Comparison of ENCODE assay signal across 8 mouse cellular contexts in genomic region chr8:46844371-46844973, GRCm38 (mm10).
DNase-seq lines count a peak whose midpoint lies in the region; ATAC-seq and TF ChIP-seq lines count a peak whose summit lies in the region.

No protein-coding gene starts in this region.

- no peaks in the 10 kb centered on the region for H3K9me3 ChIP-seq in liver, embryonic 16.5 days (replicated peaks; ENCODE audit: control insufficient read depth, low read length)

- no peaks in the 10 kb centered on the region for H3K27me3 ChIP-seq in thymus, adult 2 months (ENCODE audit: control insufficient read depth, insufficient read depth, low read length)
- no peaks in the 10 kb centered on the region for H3K27me3 ChIP-seq in liver, embryonic 16.5 days (ENCODE audit: control insufficient read depth, insufficient read depth, low read depth, low read length)

- no peak for TF ChIP-seq POLR2A in thymus, adult 2 months (IDR thresholded peaks at IDR 0.05; ENCODE audit: control insufficient read depth, extremely low read depth, insufficient read depth, low read length, poor library complexity)

- H3K4me1 ChIP-seq in thymus, adult 2 months (replicated peaks; ENCODE audit: control insufficient read depth, insufficient read depth, low read length): peaks cover 29% of the 10 kb centered on the region
- H3K4me1 ChIP-seq in liver, embryonic 16.5 days (ENCODE audit: control insufficient read depth, low read depth, low read length): peaks cover 13% of the 10 kb centered on the region

- peak; percentile 35 to 49 for DNase-seq in heart, adult 18-20 months
- no peak for DNase-seq in heart, postnatal 25 days (ENCODE audit: low spot score)
- peak; percentile 17 for DNase-seq in thymus, adult 2 months
- no peak for DNase-seq in thymus, adult 18-20 months
- DNase-seq in thymus, postnatal 4 days: peak; percentile 39
- no peak for DNase-seq in frontal cortex, adult 2 months (ENCODE audit: extremely low spot score in 1 of 2, low spot score in 1 of 2)
- no peak for DNase-seq in adrenal gland, adult 18-20 months (ENCODE audit: low spot score in 2 of 2)

- no peak overlapping the region for H3K9ac ChIP-seq in liver, embryonic 16.5 days (ENCODE audit: low read depth, low read length)

- peak overlapping the region; percentile 18; the same call in 1 of the 2 replicates for H3K4me2 ChIP-seq in liver, embryonic 16.5 days (ENCODE audit: low read depth, low read length)

- H3K4me3 ChIP-seq in thymus, adult 2 months (ENCODE audit: control insufficient read depth, insufficient read depth, low read length): no peak overlapping the region
- no peak overlapping the region for H3K4me3 ChIP-seq in liver, embryonic 16.5 days (ENCODE audit: low read depth, low read length)

- H3K27ac ChIP-seq in thymus, adult 2 months (ENCODE audit: control insufficient read depth, insufficient read depth, low read length): peak overlapping the region; percentile 99
- peak overlapping the region; percentile 78 for H3K27ac ChIP-seq in liver, embryonic 16.5 days (ENCODE audit: low read length)

- peaks cover 10% of the 10 kb centered on the region for H3K36me3 ChIP-seq in thymus, adult 2 months (ENCODE audit: control insufficient read depth, insufficient read depth, low read length)
- peaks cover 6% of the 10 kb centered on the region; the same call in 1 of the 2 replicates for H3K36me3 ChIP-seq in liver, embryonic 16.5 days (ENCODE audit: control insufficient read depth, insufficient read depth)

- TF ChIP-seq CTCF in thymus, adult 2 months (IDR thresholded peaks at IDR 0.05; ENCODE audit: borderline replicate concordance, control insufficient read depth, extremely low read depth, insufficient read depth, low read length, poor library complexity): no peak

- 0 out of 2 replicates have a peak, but pooled peaks have one; percentile 14 for ATAC-seq in liver, embryonic 16.5 days (ENCODE audit: low read depth)

- intact Hi-C loops in heart, postnatal 25 days (cut with DNase I): no loop called here

- WGBS in thymus, adult 2 months: 3% methylated on average over 3 of the region's 3 CpGs
- 26% methylated on average over 3 of the region's 3 CpGs for WGBS in liver, embryonic 16.5 days (ENCODE audit: insufficient replicate concordance)

Comparison
In these comparisons a context has a peak if more than half of its experiments do, and no peak if none do; other contexts are left out.
1. DNase-seq: peak in heart, adult 18-20 months (2 of 2), thymus, adult 2 months (single experiment) and thymus, postnatal 4 days (single experiment); none in heart, postnatal 25 days (single experiment), thymus, adult 18-20 months (0 of 2), frontal cortex, adult 2 months (0 of 2) and adrenal gland, adult 18-20 months (0 of 2).